Mouse (Mus musculus): ENCODE results near the gene Gdf3.
A peak's percentile ranks its signal among the peaks of the same experiment; 100 is the strongest.
"Not testable (repeated sequence)": the region's sequence is repeated elsewhere in the genome, so short reads cannot be mapped to it uniquely, and the experiment has no call there.

The Gdf3 gene

GRCm38 (mm10) chr6:122605483-122605882, 4.4 kb downstream of the Gdf3 start:
- DNase-seq (ENCODE audit: low spot score), result no peak

DNA sequence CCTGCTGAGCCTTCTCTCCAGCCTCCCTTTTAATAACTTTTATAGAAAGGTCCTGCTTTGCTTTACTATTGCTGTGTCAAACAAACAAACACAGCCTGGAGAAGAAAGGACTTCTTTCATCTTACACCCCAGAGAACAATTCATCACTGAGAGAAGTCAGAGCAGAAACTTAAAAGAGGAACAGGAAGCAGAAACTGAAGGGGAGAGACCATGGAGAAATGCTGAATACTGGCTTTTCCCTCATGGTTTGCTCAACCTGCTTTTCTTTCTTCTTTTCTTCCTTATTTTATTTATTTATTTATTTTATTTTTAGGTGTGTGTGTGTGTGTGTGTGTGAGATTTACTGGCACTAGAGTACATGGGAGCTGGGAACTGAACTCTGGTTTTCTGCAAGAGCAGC, 5.6 kb downstream of the Gdf3 start:
- no peak for DNase-seq (ENCODE audit: low spot score)

GRCm38 (mm10) chr6:122602992-122603322, 6.9 kb downstream of the Gdf3 start:
- DNase-seq (ENCODE audit: low spot score), result no peak

GRCm38 (mm10) chr6:122602242-122602991, 7.5 kb downstream of the Gdf3 start, which contains the start of gene Apobec1:
Gene Apobec1, minus strand, starts transcription at chr6:122602444.
- peak; percentile 78 for DNase-seq (ENCODE audit: low spot score)

DNA sequence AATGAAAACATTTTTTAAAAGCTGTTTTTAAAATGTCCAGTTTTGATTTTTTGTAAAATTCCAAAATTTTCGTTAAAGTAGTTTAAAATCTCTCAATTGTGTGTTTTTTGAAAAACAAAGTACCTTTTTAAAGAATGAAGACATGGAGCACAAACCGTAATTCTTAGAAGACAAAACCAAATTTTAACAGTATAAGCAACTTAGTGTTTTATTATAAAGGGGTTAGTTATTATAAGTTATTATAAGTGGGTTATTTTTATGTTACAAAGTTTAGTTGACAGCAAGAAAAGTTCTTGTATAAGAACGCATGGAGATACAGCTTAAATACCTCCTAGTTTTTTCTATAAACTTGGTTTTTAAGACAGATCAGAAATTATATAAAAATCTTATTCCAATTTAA, 8.3 kb downstream of the Gdf3 start:
- no peak for DNase-seq (ENCODE audit: low spot score)

DNA sequence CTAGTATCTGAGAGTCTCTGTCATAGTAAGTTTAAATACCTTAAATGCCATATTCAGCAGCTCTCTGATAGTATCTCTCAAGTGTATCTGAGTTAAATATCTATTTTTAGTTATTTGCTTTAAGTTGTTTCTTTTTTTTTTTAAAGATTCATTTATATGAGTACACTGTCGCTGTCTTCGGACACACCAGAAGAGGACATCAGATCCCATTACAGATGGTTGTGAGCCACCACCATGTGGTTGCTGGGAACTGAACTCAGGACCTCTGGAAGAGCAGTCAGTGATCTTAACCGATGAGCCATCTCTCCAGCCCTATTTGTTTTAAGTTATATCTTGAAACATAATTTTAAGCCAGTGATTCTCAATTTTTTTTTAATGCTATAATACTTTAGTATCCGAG, 8.9 kb downstream of the Gdf3 start:
- DNase-seq (ENCODE audit: low spot score), result no peak

DNA sequence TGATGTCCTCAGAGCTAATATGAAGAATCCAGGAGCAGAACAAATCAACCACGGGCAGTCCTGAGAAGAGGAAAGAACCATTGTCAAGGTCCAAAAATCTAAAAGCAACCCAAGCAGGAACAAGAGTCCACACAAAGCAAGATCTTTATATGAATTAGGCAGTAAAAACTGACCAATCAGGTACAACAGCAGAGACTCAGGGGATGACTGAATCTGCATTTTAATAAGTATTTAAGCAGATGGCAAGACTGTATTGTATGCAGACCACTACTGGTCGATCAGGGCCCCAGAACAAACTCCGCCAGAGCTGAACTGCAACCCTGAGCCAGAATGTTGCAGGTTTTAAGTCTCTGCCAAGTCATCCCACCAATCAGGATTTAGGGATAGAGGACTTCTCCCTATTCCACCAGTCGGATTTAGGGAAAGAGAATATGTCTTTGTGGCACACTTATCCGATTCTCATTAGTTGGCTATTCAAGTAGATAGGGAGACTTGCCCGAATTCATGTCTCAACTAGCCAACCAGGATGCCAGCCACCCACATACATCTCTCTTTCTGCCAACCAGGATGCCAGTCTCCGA, 9.7 kb downstream of the Gdf3 start:
- DNase-seq (ENCODE audit: low spot score), result no peak

GRCm38 (mm10) chr6:122599054-122599737, 10.7 kb downstream of the Gdf3 start:
- DNase-seq (ENCODE audit: low spot score), result no peak

DNA sequence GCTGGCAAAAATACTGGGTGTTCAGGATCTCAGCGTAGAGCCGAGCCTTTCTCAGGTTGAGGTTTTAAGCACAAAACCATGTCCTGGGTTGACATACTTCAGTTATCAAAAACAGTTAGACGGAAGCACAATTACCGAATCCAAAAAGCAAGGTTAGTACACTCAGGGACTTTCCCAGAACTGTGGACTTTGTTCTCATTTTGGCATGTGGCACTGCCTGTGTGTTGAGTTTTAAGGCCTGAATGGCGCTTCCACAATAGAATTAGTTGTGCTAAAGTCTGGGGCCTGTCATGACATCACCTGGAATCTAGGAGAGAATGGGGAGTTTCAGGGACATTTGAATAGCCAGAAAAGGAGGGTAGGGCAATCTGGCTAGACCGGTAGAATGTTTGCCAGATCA, 11.5 kb downstream of the Gdf3 start:
- no peak for DNase-seq (ENCODE audit: low spot score)

DNA sequence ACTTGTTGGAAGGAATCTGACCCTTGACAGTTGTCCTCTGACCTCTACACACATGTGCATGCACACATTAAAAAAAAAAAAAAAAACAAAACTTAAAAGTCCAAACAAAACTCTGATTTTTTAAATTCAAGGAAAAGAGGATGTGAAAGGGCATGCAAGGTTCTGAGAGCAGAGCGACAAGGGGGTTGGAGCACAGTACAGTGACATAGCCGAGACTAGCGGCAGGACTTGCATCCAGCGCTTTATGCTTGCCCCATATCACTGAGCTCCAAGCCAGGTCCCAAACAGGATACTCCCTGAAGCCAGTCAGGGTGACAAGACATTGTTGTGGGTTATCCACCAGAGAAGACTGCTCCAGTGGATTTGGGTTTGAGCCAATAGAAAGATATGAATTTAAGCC, 11.9 kb downstream of the Gdf3 start:
- DNase-seq (ENCODE audit: low spot score), result no peak

DNA sequence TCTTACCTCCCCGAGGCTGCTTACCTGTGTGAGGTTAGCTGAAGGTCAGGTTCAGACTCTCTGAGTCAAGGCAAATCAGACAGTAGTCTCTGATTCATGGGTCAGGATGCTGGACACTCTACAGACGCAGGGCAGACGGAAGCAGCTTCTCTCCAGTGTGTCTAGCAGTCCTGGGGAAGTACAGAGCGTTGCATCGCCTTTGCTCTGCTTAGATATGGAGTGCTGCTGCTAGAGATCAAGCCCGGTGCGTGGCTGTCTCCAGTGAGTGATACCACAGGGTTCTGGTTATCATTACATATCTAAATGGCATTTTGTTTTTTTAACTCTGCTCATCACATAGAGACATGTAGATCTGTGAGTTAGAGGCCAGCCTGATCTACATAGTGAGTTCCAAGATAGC, 13.3 kb downstream of the Gdf3 start:
- DNase-seq (ENCODE audit: low spot score), result no peak

GRCm38 (mm10) chr6:122595637-122596036, 14.2 kb downstream of the Gdf3 start:
- DNase-seq (ENCODE audit: low spot score), result peak; percentile 22

DNA sequence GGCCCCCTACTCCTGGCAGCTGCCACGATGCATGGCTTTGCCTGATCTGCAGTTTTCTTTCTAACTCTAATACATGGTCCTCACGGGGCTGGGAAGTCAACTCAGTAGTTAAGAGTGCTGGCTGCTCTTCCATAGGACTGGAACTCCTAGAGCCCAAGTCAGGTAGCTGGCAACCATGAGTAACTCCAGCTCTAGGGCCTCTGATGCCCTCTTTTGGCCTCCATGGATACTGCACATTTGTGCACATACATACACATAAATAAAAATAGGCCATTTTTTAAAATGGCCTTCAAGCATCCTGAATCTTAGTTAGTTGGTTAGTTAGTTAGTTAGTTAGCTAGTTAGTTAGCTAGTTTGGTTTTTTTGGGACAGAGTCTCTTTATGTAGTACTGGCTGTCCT, 17.0 kb downstream of the Gdf3 start:
- DNase-seq (ENCODE audit: low spot score), result no peak

- no peak for DNase-seq (ENCODE audit: low spot score)
Measured at GRCm38 (mm10) chr6:122591027-122591758, 18.7 kb downstream of the Gdf3 start.

- no peak for DNase-seq (ENCODE audit: low spot score)
Measured at GRCm38 (mm10) chr6:122579086-122579485, 30.8 kb downstream of the Gdf3 start.

DNA sequence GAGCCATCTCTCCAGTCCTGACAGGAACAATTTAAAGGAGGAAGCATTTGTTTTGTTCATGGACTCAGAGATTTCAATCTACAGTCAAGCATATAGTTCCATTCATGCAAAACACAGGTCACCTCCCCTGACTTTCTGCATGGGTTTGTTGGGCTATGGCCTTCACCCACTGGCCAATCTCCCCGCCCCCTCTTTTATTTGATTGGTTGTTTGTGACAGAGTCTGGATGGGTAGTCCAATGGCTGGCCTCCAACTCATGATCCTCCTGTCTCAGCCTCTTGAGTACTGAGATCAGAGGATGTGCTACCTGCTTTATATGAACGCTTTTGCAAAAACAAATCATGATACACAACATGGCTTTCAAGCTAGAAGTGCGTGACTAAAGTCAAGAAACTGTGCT, 32.9 kb downstream of the Gdf3 start:
- no peak for DNase-seq (ENCODE audit: low spot score)

DNA sequence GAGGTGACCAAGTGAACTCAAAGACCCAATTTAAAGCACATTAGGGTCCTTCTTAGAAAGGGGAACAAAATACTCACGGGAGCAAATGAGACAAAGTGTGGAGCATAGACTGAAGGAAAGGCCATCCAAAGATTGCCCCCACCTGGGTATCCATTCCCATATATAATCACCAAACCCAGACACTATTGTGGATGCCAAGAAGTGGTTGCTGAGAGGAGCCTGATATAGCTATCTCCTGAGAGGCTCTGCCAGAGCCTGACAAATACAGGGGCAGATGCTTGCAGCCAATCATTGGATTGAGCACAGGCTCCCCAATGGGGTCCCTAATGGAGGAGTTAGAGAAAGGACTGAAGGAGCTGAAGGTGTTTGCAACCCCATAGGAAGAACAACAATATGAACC, 34.9 kb downstream of the Gdf3 start:
- not testable (repeated sequence) for DNase-seq (ENCODE audit: low spot score)

- no peak for DNase-seq (ENCODE audit: low spot score)
Measured at GRCm38 (mm10) chr6:122571617-122571959, 38.3 kb downstream of the Gdf3 start.

DNA sequence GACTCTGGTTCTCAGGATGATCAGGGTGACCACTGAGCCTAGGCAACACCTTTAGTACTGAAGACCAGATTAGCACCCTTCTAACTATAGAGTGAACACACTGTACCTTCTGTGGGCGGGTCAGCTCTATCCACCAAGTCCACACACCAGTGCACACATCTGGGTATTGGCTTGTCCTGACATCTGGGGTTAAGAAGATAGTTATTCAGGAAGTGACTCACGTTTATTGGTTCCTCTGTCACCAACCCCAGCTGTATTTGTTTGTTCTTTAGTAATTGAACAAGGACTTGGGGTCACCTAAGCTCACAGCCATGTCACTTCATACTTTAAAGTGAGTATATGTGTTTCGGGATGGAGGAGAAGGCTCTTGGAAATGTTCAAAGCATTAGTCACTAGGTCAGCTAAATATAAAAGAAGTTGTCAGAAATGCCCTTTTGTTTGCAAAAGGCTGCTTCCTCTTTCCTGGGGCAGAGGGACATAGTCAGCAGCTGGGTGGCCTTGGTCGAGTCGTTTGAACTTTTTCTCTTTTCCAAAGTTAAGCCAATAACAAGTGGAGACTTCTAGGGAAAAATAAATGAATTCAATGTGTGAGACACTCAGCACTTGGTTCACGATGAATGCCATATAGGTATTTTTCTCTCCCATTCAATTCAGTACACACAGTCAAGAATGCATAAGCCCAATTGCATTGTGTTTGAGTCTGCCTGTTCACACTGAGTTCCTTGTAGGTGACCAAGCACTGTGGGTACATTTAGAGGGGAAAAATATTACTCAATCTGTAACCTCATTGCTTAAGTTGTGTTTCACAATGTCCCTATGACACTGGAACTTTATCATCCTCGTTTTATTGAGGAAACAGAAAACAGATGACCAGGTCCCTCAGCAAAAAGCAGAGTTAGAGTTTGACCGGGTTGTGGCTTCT, 38.9 kb downstream of the Gdf3 start:
- DNase-seq (ENCODE audit: low spot score), result no peak

DNA sequence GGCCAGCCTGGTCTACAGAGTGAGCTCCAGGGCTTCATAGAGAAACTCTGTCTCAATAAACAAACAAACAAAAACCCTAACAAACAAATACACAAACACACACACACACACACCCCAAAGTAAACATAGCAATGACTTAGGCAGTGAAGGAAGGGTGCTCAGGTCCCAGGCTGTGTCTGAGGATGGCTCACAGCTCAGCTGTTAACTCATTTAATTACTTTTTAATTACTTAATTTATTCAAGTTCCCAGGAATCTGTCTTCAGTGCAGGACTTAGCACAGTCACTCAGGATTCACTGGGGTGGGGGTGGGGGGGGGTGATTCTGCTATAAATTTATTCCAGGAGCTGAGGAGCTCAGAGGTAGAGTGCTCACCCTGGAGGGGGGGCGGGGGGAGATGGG, 40.1 kb downstream of the Gdf3 start:
- no peak for DNase-seq (ENCODE audit: low spot score)

DNA sequence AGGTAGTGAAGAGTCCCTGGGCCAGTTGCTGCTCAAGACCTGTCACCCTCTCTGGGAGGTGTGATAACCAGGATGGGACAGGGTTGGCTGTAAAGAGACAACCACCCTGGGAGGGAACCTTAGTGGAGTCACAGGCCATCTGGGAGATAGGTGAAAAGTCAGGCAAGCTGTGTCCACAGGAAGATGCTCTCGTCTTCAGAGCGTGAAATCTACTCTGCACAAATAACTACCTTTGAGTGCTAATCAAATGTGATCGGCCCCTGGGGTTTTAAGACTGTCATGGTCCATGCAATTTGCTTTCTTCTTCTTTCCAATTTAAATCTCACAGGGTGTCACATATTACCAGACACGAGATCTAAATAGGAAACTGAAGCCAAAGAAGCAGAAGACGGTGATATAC, 40.8 kb downstream of the Gdf3 start:
- no peak for DNase-seq (ENCODE audit: low spot score)
